Mouse (Mus musculus): Measurements from ENCODE around the gene Lrrk1.

- TF ChIP-seq CTCF (IDR thresholded peaks at IDR 0.05; ENCODE audit: control insufficient read depth, insufficient read depth, insufficient read length): no peak
- TF ChIP-seq USF1 (IDR thresholded peaks at IDR 0.05; ENCODE audit: low read depth): no peak
- TF ChIP-seq MYOG (IDR thresholded peaks at IDR 0.05; ENCODE audit: control insufficient read depth, extremely low read depth, insufficient read length): no peak
- no peak for TF ChIP-seq MAX (IDR thresholded peaks at IDR 0.05)
These were observed 173.7 kb downstream of the Lrrk1 start for GRCm38 (mm10) chr7:66214477-66214876.

All from C2C12 (cell line).